In the genomic region with DNA sequence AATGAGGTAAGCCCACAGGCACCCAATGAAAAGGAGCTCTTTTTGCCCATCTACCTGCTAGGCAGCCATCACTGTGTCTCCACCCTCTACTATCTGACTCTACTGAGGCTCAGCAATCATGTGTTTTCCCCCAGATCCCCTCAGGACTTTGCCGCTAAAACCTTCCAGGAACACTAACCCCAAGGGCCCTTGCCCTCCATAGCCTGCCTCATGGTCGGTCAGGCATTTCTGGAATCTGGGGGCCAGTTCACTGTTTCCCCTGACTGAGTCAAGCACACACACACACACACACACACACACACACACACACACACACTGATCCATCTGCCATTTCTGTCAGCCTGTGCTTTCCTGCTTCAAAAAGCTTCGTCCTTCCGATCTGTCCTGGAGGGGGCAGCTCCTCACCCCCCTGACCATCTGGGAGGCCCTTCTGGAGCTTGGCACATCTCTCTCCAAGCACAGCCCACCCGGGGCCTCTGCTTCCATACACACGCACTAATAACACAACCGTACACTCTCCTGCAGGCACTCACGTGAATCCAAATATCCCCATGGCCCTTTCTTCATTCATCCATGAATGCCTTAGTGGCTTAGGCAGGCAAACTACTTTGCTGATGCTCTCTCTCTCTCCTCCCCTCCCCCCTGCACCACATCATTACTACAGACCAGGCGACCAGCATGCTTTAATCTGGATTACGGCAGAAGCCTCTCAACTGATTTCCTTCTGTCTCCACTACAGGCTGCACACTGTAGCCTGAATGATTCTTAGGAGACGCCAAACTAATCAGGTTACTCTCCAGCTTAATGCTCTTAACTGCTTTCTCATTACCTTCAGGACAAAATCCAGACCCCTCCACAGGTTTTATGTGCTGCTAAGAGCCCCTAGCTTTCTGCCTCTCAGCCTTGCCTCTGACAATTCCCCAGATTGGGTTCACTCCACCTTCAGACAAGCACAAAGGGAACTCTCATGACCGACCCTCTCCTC, we compare ENCODE assay signal across 9 mouse cellular contexts. TPM values are rescaled to one million over a fixed set of nuclear protein-coding genes. Genes with fewer than 3 reads are reported as not detected.
DNase-seq lines count a peak whose midpoint lies in the region; ATAC-seq and TF ChIP-seq lines count a peak whose summit lies in the region.
"Had no signal": no experiment of that assay in that cellular context is flagged by ENCODE, and none has a peak within 500 bp of the region (broad histone marks: within the 10 kb centered on the region; RNA-seq: fewer than 3 reads in every experiment).

No protein-coding gene starts in this region.

- no peak for TF ChIP-seq POLR2A in cerebellum, adult 2 months (IDR thresholded peaks at IDR 0.05; ENCODE audit: borderline replicate concordance, insufficient read depth, low read length)

- no peak for TF ChIP-seq EP300 in liver, postnatal 0 days (IDR thresholded peaks at IDR 0.05; ENCODE audit: low read depth)

- TF ChIP-seq CTCF in cerebellum, adult 2 months (IDR thresholded peaks at IDR 0.05; ENCODE audit: borderline replicate concordance, insufficient read depth, low read depth, low read length) = no peak
- no peak for TF ChIP-seq CTCF in liver, postnatal 0 days (IDR thresholded peaks at IDR 0.05; ENCODE audit: low read depth)

- H3K27me3 ChIP-seq in kidney, embryonic 15.5 days = no peaks in the 10 kb centered on the region
- no peaks in the 10 kb centered on the region for H3K27me3 ChIP-seq in cerebellum, adult 2 months (ENCODE audit: control insufficient read depth, insufficient read depth, low read length)
- H3K27me3 ChIP-seq in forebrain, embryonic 16.5 days (replicated peaks; ENCODE audit: control insufficient read depth, insufficient read depth, low read length) = no peaks in the 10 kb centered on the region
- H3K27me3 ChIP-seq in midbrain, embryonic 15.5 days (replicated peaks) = no peaks in the 10 kb centered on the region
- no peaks in the 10 kb centered on the region for H3K27me3 ChIP-seq in liver, postnatal 0 days (ENCODE audit: insufficient read depth, low read length)

- no peak overlapping the region for H3K27ac ChIP-seq in kidney, embryonic 15.5 days
- H3K27ac ChIP-seq in cerebellum, adult 2 months (ENCODE audit: insufficient read depth, low read length) = peak overlapping the region; percentile 90
- H3K27ac ChIP-seq in forebrain, embryonic 16.5 days (ENCODE audit: low read length) = peak overlapping the region; percentile 87
- peak overlapping the region; percentile 89 for H3K27ac ChIP-seq in midbrain, embryonic 15.5 days
- H3K27ac ChIP-seq in liver, postnatal 0 days (ENCODE audit: low read depth) = no peak overlapping the region

- ATAC-seq in kidney, embryonic 15.5 days (replicated peaks; ENCODE audit: low FRiP score) = peak; percentile 31; the same call in 1 of the 2 replicates
- peak; percentile 51 for ATAC-seq in forebrain, embryonic 16.5 days
- peak; percentile 34 for ATAC-seq in midbrain, embryonic 15.5 days (replicated peaks)
- no peak for ATAC-seq in liver, postnatal 0 days

- WGBS in kidney, embryonic 15.5 days = 28% methylated on average over 12 of the region's 12 CpGs
- 4% methylated on average over 12 of the region's 12 CpGs for WGBS in cerebellum, adult 2 months
- WGBS in forebrain, embryonic 16.5 days = 3% methylated on average over 12 of the region's 12 CpGs
- 7% methylated on average over 12 of the region's 12 CpGs for WGBS in midbrain, embryonic 15.5 days
- 61% methylated on average over 12 of the region's 12 CpGs for WGBS in liver, postnatal 0 days (ENCODE audit: insufficient replicate concordance)

- no peaks in the 10 kb centered on the region for H3K9me3 ChIP-seq in kidney, embryonic 15.5 days (replicated peaks)
- no peaks in the 10 kb centered on the region for H3K9me3 ChIP-seq in forebrain, embryonic 16.5 days (ENCODE audit: control insufficient read depth, low read length)
- H3K9me3 ChIP-seq in midbrain, embryonic 15.5 days = no peaks in the 10 kb centered on the region
- H3K9me3 ChIP-seq in liver, postnatal 0 days (ENCODE audit: low read length) = no peaks in the 10 kb centered on the region

- H3K36me3 ChIP-seq in kidney, embryonic 15.5 days = peaks cover 48% of the 10 kb centered on the region
- H3K36me3 ChIP-seq in forebrain, embryonic 16.5 days (ENCODE audit: control insufficient read depth, insufficient read depth) = peaks cover 25% of the 10 kb centered on the region
- peaks cover 39% of the 10 kb centered on the region for H3K36me3 ChIP-seq in midbrain, embryonic 15.5 days (replicated peaks)
- H3K36me3 ChIP-seq in liver, postnatal 0 days (replicated peaks; ENCODE audit: insufficient read depth, low read length) = no peaks in the 10 kb centered on the region

- H3K4me3 ChIP-seq in kidney, embryonic 15.5 days (replicated peaks) = no peak overlapping the region
- H3K4me3 ChIP-seq in cerebellum, adult 2 months (replicated peaks; ENCODE audit: insufficient read depth, low read depth, low read length) = peak overlapping the region; percentile 59
- H3K4me3 ChIP-seq in forebrain, embryonic 16.5 days (replicated peaks; ENCODE audit: low read length) = peak overlapping the region; percentile 27
- H3K4me3 ChIP-seq in midbrain, embryonic 15.5 days = peak overlapping the region; percentile 28
- H3K4me3 ChIP-seq in liver, postnatal 0 days (ENCODE audit: low read depth, low read length) = no peak overlapping the region

- DNase-seq in kidney, adult 11 months = no peak
- DNase-seq in cerebellum, adult 2 months = peak; percentile 91 to 95
- no peak for DNase-seq in spleen, adult 18-20 months
- no peak for DNase-seq in liver, postnatal 0 days
- no peak for DNase-seq in gastrocnemius, adult 8-10 months (ENCODE audit: low spot score in 2 of 2)
- DNase-seq: lung, postnatal 14 days had no signal

- no peak overlapping the region for H3K4me2 ChIP-seq in kidney, embryonic 15.5 days
- H3K4me2 ChIP-seq in forebrain, embryonic 16.5 days (ENCODE audit: low read length) = peak overlapping the region; percentile 60
- H3K4me2 ChIP-seq in midbrain, embryonic 15.5 days = peak overlapping the region; percentile 56
- no peak overlapping the region for H3K4me2 ChIP-seq in liver, postnatal 0 days (ENCODE audit: low read depth, low read length)

- H3K9ac ChIP-seq in kidney, embryonic 15.5 days = no peak overlapping the region
- H3K9ac ChIP-seq in forebrain, embryonic 16.5 days (replicated peaks; ENCODE audit: low read depth, low read length) = peak overlapping the region; percentile 47
- peak overlapping the region; percentile 38; the same call in 1 of the 2 replicates for H3K9ac ChIP-seq in midbrain, embryonic 15.5 days
- H3K9ac ChIP-seq in liver, postnatal 0 days (replicated peaks) = no peak overlapping the region

- H3K4me1 ChIP-seq in kidney, embryonic 15.5 days = peaks cover 24% of the 10 kb centered on the region
- peaks cover 51% of the 10 kb centered on the region for H3K4me1 ChIP-seq in cerebellum, adult 2 months (ENCODE audit: control insufficient read depth, insufficient read depth, low read length)
- H3K4me1 ChIP-seq in forebrain, embryonic 16.5 days (replicated peaks; ENCODE audit: control insufficient read depth, insufficient read depth, low read length) = peaks cover 37% of the 10 kb centered on the region
- peaks cover 57% of the 10 kb centered on the region for H3K4me1 ChIP-seq in midbrain, embryonic 15.5 days
- no peaks in the 10 kb centered on the region for H3K4me1 ChIP-seq in liver, postnatal 0 days (ENCODE audit: insufficient read depth)

RNA-seq across cellular contexts. Expression of a gene that starts 11.6 kb away (rescaled TPM):
- 45.9 and 56.9 TPM in 2 replicates for polyA plus RNA-seq in kidney, embryonic 15.5 days (2015; fragmentation: Nextera tagmentation; extraction: Ambion mirVana)
- 441 and 475 TPM in 2 replicates for polyA plus RNA-seq in cerebellum, adult 2 months (2012; rRNA removed)
- polyA plus RNA-seq in forebrain, embryonic 16.5 days (2015; fragmentation: Nextera tagmentation; extraction: Ambion mirVana) = 249 and 300 TPM in 2 replicates
- polyA plus RNA-seq in midbrain, embryonic 15.5 days (2015; fragmentation: Nextera tagmentation; extraction: Ambion mirVana) = 319 and 325 TPM in 2 replicates
- polyA plus RNA-seq in liver, postnatal 0 days (2015; fragmentation: Nextera tagmentation; extraction: Ambion mirVana) = 0.92 and 0.94 TPM in 2 replicates
- total RNA-seq in gastrocnemius, adult 8-10 months (2022) = 1 to 10 TPM; 4.7 to 8.0 (median 6.8) TPM

RNA-seq across cellular contexts. Expression of a gene that starts 15.6 kb away (rescaled TPM):
- 44.7 and 47.7 TPM in 2 replicates for polyA plus RNA-seq in kidney, embryonic 15.5 days (2015; fragmentation: Nextera tagmentation; extraction: Ambion mirVana)
- polyA plus RNA-seq in cerebellum, adult 2 months (2012; rRNA removed) = 102 and 108 TPM in 2 replicates
- 69.2 and 74.2 TPM in 2 replicates for polyA plus RNA-seq in forebrain, embryonic 16.5 days (2015; fragmentation: Nextera tagmentation; extraction: Ambion mirVana)
- 93.0 and 94.6 TPM in 2 replicates for polyA plus RNA-seq in midbrain, embryonic 15.5 days (2015; fragmentation: Nextera tagmentation; extraction: Ambion mirVana)
- 21.6 and 24.0 TPM in 2 replicates for polyA plus RNA-seq in liver, postnatal 0 days (2015; fragmentation: Nextera tagmentation; extraction: Ambion mirVana)
- 10 to 100 TPM; 47.6 to 60.6 (median 56.7) TPM for total RNA-seq in gastrocnemius, adult 8-10 months (2022)

RNA-seq across cellular contexts. Expression of a gene that starts 30.1 kb away (rescaled TPM):
- polyA plus RNA-seq in kidney, embryonic 15.5 days (2015; fragmentation: Nextera tagmentation; extraction: Ambion mirVana) = 2.0 and 4.4 TPM in 2 replicates
- 0.60 and 0.61 TPM in 2 replicates for polyA plus RNA-seq in cerebellum, adult 2 months (2012; rRNA removed)
- 0.14 TPM in 1 of 2 replicates, not detected in the other for polyA plus RNA-seq in forebrain, embryonic 16.5 days (2015; fragmentation: Nextera tagmentation; extraction: Ambion mirVana)
- 0.18 and 0.41 TPM in 2 replicates for polyA plus RNA-seq in midbrain, embryonic 15.5 days (2015; fragmentation: Nextera tagmentation; extraction: Ambion mirVana)
- 2,004 and 2,190 TPM in 2 replicates for polyA plus RNA-seq in liver, postnatal 0 days (2015; fragmentation: Nextera tagmentation; extraction: Ambion mirVana)
- under 1 TPM in 1 of 4 experiments, not detected in 3; 0.64 TPM for total RNA-seq in gastrocnemius, adult 8-10 months (2022)

Comparison
In these comparisons a context has a peak if more than half of its experiments do, and no peak if none do; other contexts are left out.
1. H3K27ac ChIP-seq: peak in cerebellum, adult 2 months (single experiment), forebrain, embryonic 16.5 days (single experiment) and midbrain, embryonic 15.5 days (single experiment); none in kidney, embryonic 15.5 days (single experiment) and liver, postnatal 0 days (single experiment).
2. H3K4me2 ChIP-seq: peak in forebrain, embryonic 16.5 days (single experiment) and midbrain, embryonic 15.5 days (single experiment); none in kidney, embryonic 15.5 days (single experiment) and liver, postnatal 0 days (single experiment).
3. H3K4me3 ChIP-seq: peak in cerebellum, adult 2 months (single experiment), forebrain, embryonic 16.5 days (single experiment) and midbrain, embryonic 15.5 days (single experiment); none in kidney, embryonic 15.5 days (single experiment) and liver, postnatal 0 days (single experiment).
4. H3K9ac ChIP-seq: peak in forebrain, embryonic 16.5 days (single experiment) and midbrain, embryonic 15.5 days (single experiment); none in kidney, embryonic 15.5 days (single experiment) and liver, postnatal 0 days (single experiment).
5. DNase-seq: peak in cerebellum, adult 2 months (2 of 2); none in kidney, adult 11 months (single experiment), spleen, adult 18-20 months (0 of 2), liver, postnatal 0 days (single experiment) and gastrocnemius, adult 8-10 months (0 of 2).
6. RNA of a gene that starts 11.6 kb away (polyA plus RNA-seq): 441 to 475 TPM in cerebellum, adult 2 months, 319 to 325 TPM in midbrain, embryonic 15.5 days, 249 to 300 TPM in forebrain, embryonic 16.5 days and 45.9 to 56.9 TPM in kidney, embryonic 15.5 days; 0.92 to 0.94 TPM in liver, postnatal 0 days; every median in the first group is over 10 times any median in the second.
7. RNA of a gene that starts 30.1 kb away (polyA plus RNA-seq): 2,004 to 2,190 TPM in liver, postnatal 0 days; 2.0 to 4.4 TPM in kidney, embryonic 15.5 days, 0.60 to 0.61 TPM in cerebellum, adult 2 months, 0.18 to 0.41 TPM in midbrain, embryonic 15.5 days and 0.14 TPM in forebrain, embryonic 16.5 days; every median in the first group is over 100 times any median in the second.